Mouse (Mus musculus) neural tube, embryonic 15.5 days (tissue): ENCODE data around the gene Dbt. TPM values are rescaled to one million over a fixed set of nuclear protein-coding genes. Genes with fewer than 3 reads are reported as not detected.

Experiments used
- ATAC-seq: fragments of 200-750 bp; cut with Nextera tagmentation; 2 replicates; pipeline ENCODE4 v1.8.0; 2017; ENCODE audit warnings: mild to moderate bottlenecking, moderate TSS enrichment, moderate library complexity; ENCODE audit not compliant: low FRiP score
- H3K27ac ChIP-seq: fragments of 300-500 bp; sonication (generic); replicated peaks from 2 replicates; pipeline ENCODE4 v1.5.1; 2015; ENCODE audit warnings: mild to moderate bottlenecking, inconsistent platforms
- H3K27me3 ChIP-seq: fragments of 300-500 bp; sonication (generic); replicated peaks from 2 replicates; pipeline ENCODE4 v1.6.1; 2015; ENCODE audit warnings: inconsistent platforms
- H3K36me3 ChIP-seq: fragments of 300-500 bp; sonication (generic); 2 replicates; pipeline ENCODE4 v1.6.1; 2015; ENCODE audit warnings: inconsistent platforms
- H3K4me1 ChIP-seq: fragments of 300-500 bp; sonication (generic); 2 replicates; pipeline ENCODE4 v1.6.1; 2015; ENCODE audit warnings: inconsistent platforms
- H3K4me2 ChIP-seq: fragments of 300-500 bp; sonication (generic); 2 replicates; pipeline ENCODE4 v1.6.1; 2015; ENCODE audit warnings: inconsistent platforms, mild to moderate bottlenecking, moderate library complexity
- H3K4me3 ChIP-seq: fragments of 300-500 bp; sonication (generic); replicated peaks from 2 replicates; pipeline ENCODE4 v1.5.1; 2015; ENCODE audit warnings: mild to moderate bottlenecking, inconsistent platforms
- H3K9ac ChIP-seq: fragments of 300-500 bp; sonication (generic); replicated peaks from 2 replicates; pipeline ENCODE4 v1.6.1; 2015; ENCODE audit warnings: mild to moderate bottlenecking, inconsistent platforms
- H3K9me3 ChIP-seq: fragments of 300-500 bp; sonication (generic); replicated peaks from 2 replicates; pipeline ENCODE4 v1.6.1; 2016; ENCODE audit warnings: inconsistent platforms
- WGBS: fragments of 180-500 bp; shearing (Covaris S2); methylation state at CpG from one replicate; pipeline ENCODE4 v1.1.7; 2015; ENCODE audit warnings: mixed read lengths; 5-methylcytosine and 5-hydroxymethylcytosine counted together
- polyA plus RNA-seq: library from polyadenylated mRNA; unstranded; fragments of >200 nt; fragmentation: Nextera tagmentation; extraction: Ambion mirVana; gene quantifications from 2 replicates; pipeline ENCODE4 v1.2.1, GENCODE M21; 2015

Gene Dbt
- polyA plus RNA-seq = 13.7 and 15.4 TPM in 2 replicates

DNA sequence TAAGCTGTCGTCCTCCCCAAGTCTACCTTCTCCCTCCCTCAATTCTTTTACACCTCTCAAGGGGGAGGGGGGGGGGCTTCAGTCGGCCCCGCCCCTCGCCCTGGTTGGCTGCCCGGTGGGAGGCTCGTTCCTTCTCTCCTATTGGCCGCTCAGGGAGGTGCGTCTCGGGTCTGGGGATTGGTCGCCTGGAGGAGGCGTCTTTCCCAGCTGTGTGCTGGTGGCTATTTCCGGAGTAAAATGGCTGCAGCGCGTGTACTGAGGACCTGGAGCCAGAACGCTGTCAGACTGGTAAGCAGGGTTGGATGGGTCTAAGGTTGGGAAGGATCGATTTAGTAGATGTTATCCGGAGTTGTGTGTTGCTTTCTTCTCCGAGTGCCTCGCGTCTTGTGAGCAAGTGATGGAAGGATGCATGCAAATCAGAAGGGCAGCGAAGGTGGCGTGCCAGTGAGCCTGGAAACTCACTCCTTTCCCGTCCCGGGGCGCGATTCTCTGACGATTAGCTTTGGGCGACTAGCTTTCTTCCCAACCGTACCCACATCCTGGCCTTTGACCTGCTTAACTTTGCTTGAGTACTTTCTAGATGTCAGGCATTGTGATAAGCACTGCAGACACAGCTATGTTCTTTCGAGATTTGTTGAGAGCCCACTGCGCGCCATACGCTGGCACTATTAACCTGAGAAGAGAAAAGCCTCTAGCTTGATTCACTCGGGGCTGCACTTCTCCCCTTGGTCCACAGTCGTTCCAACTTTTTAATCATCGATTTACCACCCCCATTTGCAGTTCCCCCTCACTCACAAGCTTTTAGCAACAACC is at the start of gene Dbt:
Gene Dbt, plus strand, starts transcription at position 167 of the 813 bp plus-strand sequence.
- Histone ChIP-seq H3K36me3 (peaks cover 5% of the 10 kb centered on the region; the same call in 1 of the 2 replicates), H3K4me1 (peaks cover 18% of the 10 kb centered on the region)
- peak; percentile 93 for ATAC-seq

DNA sequence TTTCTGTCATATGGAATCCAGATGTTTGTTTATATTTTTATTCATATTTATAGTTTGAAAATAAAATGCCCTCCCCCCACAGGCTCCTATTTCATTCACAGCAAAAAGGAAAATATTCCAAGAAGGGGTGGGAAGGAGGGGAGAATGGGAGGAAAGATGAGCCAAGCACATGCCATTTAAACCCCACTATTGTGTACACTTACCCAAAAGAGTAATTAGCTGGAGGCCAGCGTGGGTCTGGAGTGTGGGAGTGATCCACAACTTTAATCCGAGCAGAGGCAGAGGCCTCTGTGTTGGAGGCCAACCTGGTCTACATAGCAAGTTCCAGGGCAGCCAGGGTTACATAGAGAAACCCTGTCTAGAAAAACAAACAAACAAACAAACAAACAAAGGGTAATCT is 48.6 kb upstream of the Dbt start:
- Histone ChIP-seq H3K9me3 (no peaks in the 10 kb centered on the region), H3K36me3 (no peaks in the 10 kb centered on the region), H3K4me2 (no peak overlapping the region), H3K9ac (no peak overlapping the region), H3K4me1 (no peaks in the 10 kb centered on the region), H3K27ac (no peak overlapping the region), H3K27me3 (no peaks in the 10 kb centered on the region), H3K4me3 (no peak overlapping the region)
- 51% methylated on average over 2 of the region's 2 CpGs for WGBS
- ATAC-seq = no peak

More for the DNA sequence above, at the start of gene Dbt:
- no peaks in the 10 kb centered on the region for H3K27me3 ChIP-seq
- H3K27ac ChIP-seq = peak within 1 kb of the TSS; percentile 71
- peak within 1 kb of the TSS; percentile 62 for H3K4me3 ChIP-seq
- under 1% methylated on average over 36 of the region's 36 CpGs for WGBS
- H3K4me2 ChIP-seq = peak within 1 kb of the TSS; percentile 74
- H3K9ac ChIP-seq = peak within 1 kb of the TSS; percentile 63
- H3K9me3 ChIP-seq = no peaks in the 10 kb centered on the region

DNA sequence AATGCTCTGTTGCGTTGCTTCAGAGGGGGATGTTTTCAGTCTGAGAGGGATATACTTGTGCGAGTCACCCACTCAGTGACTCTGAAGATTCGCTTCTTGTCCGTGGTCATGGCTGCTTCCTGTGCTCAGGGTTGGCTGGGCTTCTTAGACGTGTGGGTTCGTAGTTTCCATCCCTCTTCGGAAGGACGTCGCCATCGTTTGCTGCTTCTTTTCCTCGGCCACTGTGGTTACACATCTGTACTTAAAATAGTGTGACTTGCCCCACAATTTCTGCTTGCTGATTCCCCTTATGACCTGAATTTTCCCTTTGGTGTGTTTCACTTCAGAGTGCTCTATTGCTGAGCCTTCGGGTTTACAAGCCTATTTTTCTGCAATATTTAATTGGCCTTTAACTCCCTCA is 47.2 kb upstream of the Dbt start:
- no peak overlapping the region for H3K4me3 ChIP-seq
- no peaks in the 10 kb centered on the region for H3K9me3 ChIP-seq
- ATAC-seq = no peak
- no peak overlapping the region for H3K4me2 ChIP-seq
- no peaks in the 10 kb centered on the region for H3K27me3 ChIP-seq
- no peaks in the 10 kb centered on the region for H3K4me1 ChIP-seq
- no peaks in the 10 kb centered on the region for H3K36me3 ChIP-seq
- WGBS = 91% methylated on average over 12 of the region's 12 CpGs
- no peak overlapping the region for H3K9ac ChIP-seq
- H3K27ac ChIP-seq = no peak overlapping the region

DNA sequence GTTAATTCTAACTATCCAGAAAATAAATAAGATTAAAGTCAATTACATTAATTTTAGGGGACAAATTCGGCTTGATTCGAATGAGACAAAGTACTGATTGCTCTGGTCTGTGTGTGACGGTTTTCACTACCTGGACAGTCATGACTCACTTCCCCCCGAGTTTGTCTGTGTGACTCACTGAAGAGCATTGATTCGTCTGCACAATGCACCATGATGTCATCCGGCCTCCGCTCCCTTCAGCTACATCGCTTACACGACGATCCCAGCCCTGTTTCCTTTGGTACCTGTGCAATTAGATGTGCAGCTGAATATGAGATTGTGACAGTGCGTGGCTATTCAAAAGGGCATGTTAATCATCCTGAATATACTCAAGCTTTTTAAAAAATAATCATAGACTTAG is 38.3 kb upstream of the Dbt start:
- 72% methylated on average over 11 of the region's 11 CpGs for WGBS
- no peaks in the 10 kb centered on the region for H3K36me3 ChIP-seq
- ATAC-seq = no peak
- no peak overlapping the region for H3K4me3 ChIP-seq
- H3K27me3 ChIP-seq = no peaks in the 10 kb centered on the region
- H3K9ac ChIP-seq = no peak overlapping the region
- H3K4me1 ChIP-seq = no peaks in the 10 kb centered on the region
- no peak overlapping the region for H3K4me2 ChIP-seq
- H3K27ac ChIP-seq = no peak overlapping the region
- no peaks in the 10 kb centered on the region for H3K9me3 ChIP-seq

DNA sequence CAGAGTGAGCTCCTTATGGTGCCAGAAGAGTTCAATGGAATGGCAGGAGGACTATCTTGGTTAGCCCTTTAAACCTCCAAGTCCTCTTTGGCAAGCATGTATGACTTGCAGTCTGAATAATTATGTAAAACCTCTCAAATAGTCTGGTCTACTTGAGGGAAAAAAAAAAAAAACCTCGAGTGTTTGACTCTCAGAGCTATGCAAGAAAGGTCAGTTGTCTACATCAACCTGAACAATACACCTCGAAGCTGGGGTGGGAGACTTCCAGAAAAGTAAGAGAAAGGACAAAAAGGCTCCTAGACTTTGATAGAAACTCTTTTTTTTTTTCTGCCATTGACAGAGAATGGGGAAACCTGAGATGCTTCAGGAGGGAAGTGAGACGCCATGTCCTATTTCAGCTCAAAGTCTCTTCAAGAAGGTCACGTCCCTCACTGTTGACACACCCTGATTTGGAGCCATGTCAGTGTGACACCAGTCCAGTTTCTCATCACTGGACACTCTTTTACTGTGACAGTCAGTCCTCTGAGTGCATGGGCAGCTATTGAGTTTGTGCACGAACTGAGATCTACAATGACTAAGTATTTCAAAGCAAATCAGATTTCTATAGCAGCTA is 36.1 kb upstream of the Dbt start:
- Histone ChIP-seq H3K27me3 (no peaks in the 10 kb centered on the region), H3K27ac (no peak overlapping the region), H3K4me2 (no peak overlapping the region), H3K9ac (no peak overlapping the region), H3K9me3 (no peaks in the 10 kb centered on the region), H3K4me3 (no peak overlapping the region), H3K36me3 (no peaks in the 10 kb centered on the region), H3K4me1 (no peaks in the 10 kb centered on the region)
- 74% methylated on average over 5 of the region's 5 CpGs for WGBS
- ATAC-seq = no peak

DNA sequence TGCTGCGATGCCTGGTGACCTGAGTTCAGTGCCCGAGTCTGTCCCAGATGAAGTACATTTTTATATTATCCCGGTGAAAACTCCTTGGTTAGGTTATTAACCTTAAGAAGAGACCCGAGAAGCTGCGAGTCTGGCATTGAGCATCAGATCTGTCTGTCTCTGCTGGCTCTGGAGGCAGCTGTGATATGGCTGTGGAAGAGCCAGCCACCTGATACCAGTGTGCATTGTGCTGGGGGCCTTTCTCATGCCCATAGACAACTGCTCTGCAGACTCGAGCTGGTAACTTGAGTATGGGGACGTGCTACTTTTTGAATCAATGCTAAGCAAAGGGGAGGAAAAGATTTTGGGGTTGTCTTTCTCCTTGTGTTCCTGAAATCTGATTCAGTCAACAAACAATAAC is 35.5 kb upstream of the Dbt start:
- 86% methylated on average over 7 of the region's 7 CpGs for WGBS
- H3K27me3 ChIP-seq = no peaks in the 10 kb centered on the region
- no peak overlapping the region for H3K27ac ChIP-seq
- H3K4me2 ChIP-seq = no peak overlapping the region
- H3K36me3 ChIP-seq = no peaks in the 10 kb centered on the region
- H3K9me3 ChIP-seq = no peaks in the 10 kb centered on the region
- no peak overlapping the region for H3K4me3 ChIP-seq
- no peaks in the 10 kb centered on the region for H3K4me1 ChIP-seq
- ATAC-seq = no peak
- H3K9ac ChIP-seq = no peak overlapping the region

DNA sequence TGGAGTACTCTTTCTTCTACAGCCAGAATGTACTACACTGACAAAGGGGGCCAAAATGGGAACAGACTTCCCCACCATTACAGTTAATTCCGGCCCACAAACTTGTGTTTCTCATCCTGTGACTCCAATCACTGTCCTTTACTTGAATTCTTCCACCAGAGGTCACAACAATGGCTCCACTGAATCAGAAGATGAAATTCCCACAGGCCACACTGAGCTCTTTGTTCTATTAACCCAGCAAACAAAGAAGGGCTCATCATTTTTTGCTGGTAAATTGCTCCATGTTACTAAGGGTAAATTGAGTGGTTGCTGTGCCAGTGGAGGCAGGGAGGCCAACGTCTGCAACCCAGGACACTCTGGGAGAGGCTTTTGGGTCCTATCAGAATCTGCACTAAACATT is 32.8 kb upstream of the Dbt start:
- Histone ChIP-seq H3K27ac (no peak overlapping the region), H3K4me2 (no peak overlapping the region), H3K4me3 (no peak overlapping the region), H3K36me3 (no peaks in the 10 kb centered on the region), H3K9me3 (no peaks in the 10 kb centered on the region), H3K27me3 (no peaks in the 10 kb centered on the region), H3K4me1 (no peaks in the 10 kb centered on the region), H3K9ac (no peak overlapping the region)
- 20% methylated on average over 2 of the region's 2 CpGs for WGBS
- no peak for ATAC-seq

DNA sequence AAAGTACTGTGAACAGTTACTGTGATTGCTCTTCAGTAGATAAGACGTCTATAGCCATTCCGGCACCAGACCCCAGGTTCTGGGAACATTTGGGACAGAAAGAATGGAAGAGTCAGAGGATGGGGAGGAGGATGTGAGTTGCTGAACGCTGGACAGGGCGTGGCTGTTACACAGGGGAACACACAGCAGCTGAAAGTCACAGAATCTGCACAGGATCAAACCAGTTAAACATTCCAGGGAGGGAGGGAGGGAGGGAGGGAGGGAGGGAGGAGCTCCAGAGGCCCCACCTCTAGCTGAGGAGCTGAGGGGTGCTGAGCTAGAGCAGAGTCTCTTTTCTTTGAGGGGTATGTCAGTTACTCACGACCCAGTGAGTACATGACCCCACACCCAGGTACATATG is 31.9 kb upstream of the Dbt start:
- Histone ChIP-seq H3K9ac (no peak overlapping the region), H3K4me3 (no peak overlapping the region), H3K4me2 (no peak overlapping the region), H3K4me1 (no peaks in the 10 kb centered on the region), H3K27me3 (no peaks in the 10 kb centered on the region), H3K27ac (no peak overlapping the region), H3K9me3 (no peaks in the 10 kb centered on the region), H3K36me3 (no peaks in the 10 kb centered on the region)
- 61% methylated on average over 5 of the region's 5 CpGs for WGBS
- ATAC-seq = peak; percentile 14; the same call in 1 of the 2 replicates

DNA sequence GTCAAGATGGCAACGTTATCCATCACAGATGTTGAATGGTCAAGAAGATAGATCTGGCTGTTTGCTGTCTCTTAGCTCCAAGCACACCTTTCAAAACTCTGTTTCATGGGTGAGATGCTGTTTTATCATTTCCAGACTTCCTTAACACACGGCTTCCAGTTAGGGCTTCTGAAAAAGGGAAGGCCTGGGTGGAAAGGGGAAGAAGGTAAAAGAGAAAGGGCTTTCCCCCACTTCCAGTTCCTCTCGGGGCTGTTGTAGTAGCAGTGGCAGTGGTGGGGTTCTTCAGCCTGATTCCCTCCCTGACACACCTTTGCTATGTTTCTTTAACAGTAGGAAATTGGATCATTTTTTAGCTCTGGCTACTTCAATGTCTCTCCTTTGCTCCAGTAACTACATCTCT is 30.1 kb upstream of the Dbt start:
- WGBS = 84% methylated on average over 3 of the region's 3 CpGs
- ATAC-seq = no peak
- Histone ChIP-seq H3K4me3 (no peak overlapping the region), H3K27me3 (no peaks in the 10 kb centered on the region), H3K36me3 (peaks cover 15% of the 10 kb centered on the region), H3K9me3 (no peaks in the 10 kb centered on the region), H3K4me1 (no peaks in the 10 kb centered on the region), H3K27ac (no peak overlapping the region), H3K9ac (no peak overlapping the region), H3K4me2 (no peak overlapping the region)

DNA sequence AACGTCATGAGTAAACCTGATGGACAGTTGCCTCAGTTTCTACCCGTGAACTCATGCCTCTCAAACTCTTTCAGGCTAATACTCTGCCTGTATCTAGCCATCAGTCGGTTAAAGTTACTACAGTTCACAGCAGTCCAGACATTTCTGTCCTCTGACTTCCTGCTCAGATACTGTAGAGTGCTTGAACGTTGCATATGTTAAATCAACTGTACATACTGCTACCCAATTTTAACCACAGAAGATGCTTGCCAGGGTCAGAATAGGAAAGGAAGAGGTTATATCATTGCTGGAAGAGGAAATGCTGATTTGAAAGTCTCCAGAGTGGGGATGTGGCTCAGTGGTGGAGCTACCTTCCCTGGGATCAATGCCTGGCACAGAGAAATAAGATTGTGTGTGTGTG is 29.6 kb upstream of the Dbt start:
- no peak for ATAC-seq
- WGBS = 92% methylated on average over 4 of the region's 4 CpGs
- H3K27ac ChIP-seq = no peak overlapping the region
- no peak overlapping the region for H3K4me3 ChIP-seq
- no peaks in the 10 kb centered on the region for H3K27me3 ChIP-seq
- H3K9ac ChIP-seq = no peak overlapping the region
- H3K4me1 ChIP-seq = no peaks in the 10 kb centered on the region
- no peak overlapping the region for H3K4me2 ChIP-seq
- no peaks in the 10 kb centered on the region for H3K9me3 ChIP-seq
- peaks cover 20% of the 10 kb centered on the region for H3K36me3 ChIP-seq

DNA sequence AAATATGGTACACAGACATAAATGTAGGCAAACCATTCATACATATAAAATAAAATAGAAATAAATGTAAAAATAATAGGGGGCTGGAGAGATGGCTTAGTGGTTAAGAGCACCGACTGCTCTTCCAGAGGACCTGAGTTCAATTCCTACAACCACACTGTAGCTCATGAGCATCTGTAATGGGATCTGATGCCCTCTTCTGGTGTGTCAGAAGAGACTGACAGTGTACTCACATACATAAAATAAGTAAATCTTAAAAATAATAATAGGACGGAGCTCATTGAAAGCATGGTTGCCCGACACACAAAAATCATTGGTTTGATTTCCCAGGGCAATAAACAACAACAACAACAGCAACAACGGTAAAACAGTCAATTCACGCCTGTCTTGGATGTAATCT is 21.9 kb upstream of the Dbt start:
- Histone ChIP-seq H3K4me1 (no peaks in the 10 kb centered on the region), H3K9ac (no peak overlapping the region), H3K27me3 (no peaks in the 10 kb centered on the region), H3K4me2 (no peak overlapping the region), H3K27ac (no peak overlapping the region), H3K36me3 (peaks cover 85% of the 10 kb centered on the region), H3K9me3 (no peaks in the 10 kb centered on the region), H3K4me3 (no peak overlapping the region)
- WGBS = 95% methylated on average over 5 of the region's 5 CpGs
- no peak for ATAC-seq

DNA sequence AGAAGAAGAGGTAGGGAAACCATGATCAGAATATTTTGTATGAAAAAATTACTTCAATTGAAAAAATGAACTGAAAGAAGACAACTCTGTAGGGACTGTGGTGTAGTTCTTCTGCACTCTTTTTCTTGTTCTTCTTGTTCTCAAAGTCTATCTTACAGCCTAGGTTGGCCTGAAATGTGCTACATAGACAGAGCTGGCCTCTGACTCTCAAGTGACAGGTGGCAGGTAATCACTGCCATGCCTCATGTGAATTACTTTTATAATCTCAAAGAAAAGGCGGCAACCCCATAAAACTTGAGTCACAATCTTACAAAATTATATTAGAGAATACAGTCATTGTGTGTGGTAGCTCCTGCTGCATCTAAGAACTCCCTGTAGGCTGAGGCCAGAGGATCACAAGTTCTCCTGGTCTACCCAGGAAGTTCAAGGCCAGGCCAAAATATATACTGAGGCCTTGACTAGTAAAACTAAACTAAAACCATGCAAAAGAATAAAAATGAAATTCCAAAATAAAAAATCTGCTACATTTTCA is 20.9 kb upstream of the Dbt start:
- Histone ChIP-seq H3K9me3 (no peaks in the 10 kb centered on the region), H3K36me3 (peaks cover 79% of the 10 kb centered on the region), H3K4me3 (no peak overlapping the region), H3K9ac (no peak overlapping the region), H3K27ac (no peak overlapping the region), H3K4me1 (no peaks in the 10 kb centered on the region), H3K4me2 (no peak overlapping the region), H3K27me3 (no peaks in the 10 kb centered on the region)
- no peak for ATAC-seq
- WGBS = 95% methylated on average over 1 of the region's 1 CpGs
